Mouse (Mus musculus) heart, postnatal 0 days (tissue): ENCODE data around the gene Plk1. TPM values are rescaled to one million over a fixed set of nuclear protein-coding genes. Genes with fewer than 3 reads are reported as not detected.
A peak's percentile ranks its signal among the peaks of the same experiment; 100 is the strongest.

Experiments used
- ATAC-seq: fragments of 200-750 bp; cut with Nextera tagmentation; 2 replicates; pipeline ENCODE4 v1.8.0; 2017; ENCODE audit warnings: low read depth, moderate number of reproducible peaks, moderate library complexity; ENCODE audit not compliant: insufficient read depth
- DNase-seq: peaks from one replicate; pipeline ENCODE4 v3.0.0-alpha.2; 2016; ENCODE audit warnings: low spot score
- H3K27ac ChIP-seq: fragments of 300-500 bp; sonication (generic); 2 replicates; pipeline ENCODE4 v1.5.1; 2014; ENCODE audit warnings: low read depth, mild to moderate bottlenecking
- H3K27me3 ChIP-seq: fragments of 300-500 bp; sonication (generic); 2 replicates; pipeline ENCODE4 v1.6.1; 2014; ENCODE audit warnings: low read length, mixed read lengths; ENCODE audit not compliant: control insufficient read depth, insufficient read depth
- H3K36me3 ChIP-seq: fragments of 300-500 bp; sonication (generic); replicated peaks from 2 replicates; pipeline ENCODE4 v1.6.1; 2014; ENCODE audit warnings: low read length, mixed read lengths; ENCODE audit not compliant: control insufficient read depth, insufficient read depth
- H3K4me1 ChIP-seq: fragments of 300-500 bp; sonication (generic); 2 replicates; pipeline ENCODE4 v1.6.1; 2014; ENCODE audit warnings: antibody characterized with exemption; ENCODE audit not compliant: control insufficient read depth, insufficient read depth
- H3K4me2 ChIP-seq: fragments of 300-500 bp; sonication (generic); 2 replicates; pipeline ENCODE4 v1.6.1; 2014; ENCODE audit warnings: low read depth, mild to moderate bottlenecking, low read length, moderate library complexity
- H3K4me3 ChIP-seq: fragments of 300-500 bp; sonication (generic); 2 replicates; pipeline ENCODE4 v1.5.1; 2014; ENCODE audit warnings: low read depth, low read length
- H3K9ac ChIP-seq: fragments of 300-500 bp; sonication (generic); replicated peaks from 2 replicates; pipeline ENCODE4 v1.6.1; 2014; ENCODE audit warnings: low read depth, low read length, mixed read lengths
- H3K9me3 ChIP-seq: fragments of 300-500 bp; sonication (generic); replicated peaks from 2 replicates; pipeline ENCODE4 v1.6.1; 2016; ENCODE audit warnings: low read length; ENCODE audit not compliant: control insufficient read depth
- CTCF ChIP-seq: IDR thresholded peaks from 2 replicates; pipeline ENCODE4 v1.5.1; 2016; ENCODE audit warnings: antibody characterized with exemption, control low read depth, low read depth
- EP300 ChIP-seq: IDR thresholded peaks from 2 replicates; pipeline ENCODE4 v1.6.1; 2016; ENCODE audit warnings: antibody characterized with exemption, low read depth
- WGBS: fragments of 180-500 bp; shearing (Covaris S2); extraction: QIAGEN DNeasy Blood & Tissue Kit; methylation state at CpG from one replicate; pipeline ENCODE4 v1.1.7; 2014; 5-methylcytosine and 5-hydroxymethylcytosine counted together
- polyA plus RNA-seq: library from polyadenylated mRNA; unstranded; fragments of >200 nt; fragmentation: Nextera tagmentation; extraction: Ambion mirVana; gene quantifications from 2 replicates; pipeline ENCODE4 v1.2.1, GENCODE M21; 2015
- total RNA-seq: library from RNA; depleted of rRNA; stranded (reverse); fragments of >200 nt; gene quantifications from 2 replicates; pipeline ENCODE4 v1.2.3, GENCODE M21; 2014; ENCODE audit warnings: low replicate concordance

Plk1 gene
- total and polyA plus RNA-seq, 2 experiments from 2014 or later: 23.3 to 27.8 TPM

GRCm38 (mm10) chr7:122140991-122141390, 18.2 kb upstream of the Plk1 start:
- Histone ChIP-seq H3K9me3 (no peaks in the 10 kb centered on the region), H3K36me3 (peaks cover 95% of the 10 kb centered on the region), H3K4me1 (no peaks in the 10 kb centered on the region), H3K9ac (no peak overlapping the region), H3K4me2 (no peak overlapping the region), H3K4me3 (no peak overlapping the region), H3K27me3 (no peaks in the 10 kb centered on the region), H3K27ac (no peak overlapping the region)
- ATAC-seq (no peak), DNase-seq (no peak)
- TF ChIP-seq CTCF (no peak), EP300 (no peak)

DNA sequence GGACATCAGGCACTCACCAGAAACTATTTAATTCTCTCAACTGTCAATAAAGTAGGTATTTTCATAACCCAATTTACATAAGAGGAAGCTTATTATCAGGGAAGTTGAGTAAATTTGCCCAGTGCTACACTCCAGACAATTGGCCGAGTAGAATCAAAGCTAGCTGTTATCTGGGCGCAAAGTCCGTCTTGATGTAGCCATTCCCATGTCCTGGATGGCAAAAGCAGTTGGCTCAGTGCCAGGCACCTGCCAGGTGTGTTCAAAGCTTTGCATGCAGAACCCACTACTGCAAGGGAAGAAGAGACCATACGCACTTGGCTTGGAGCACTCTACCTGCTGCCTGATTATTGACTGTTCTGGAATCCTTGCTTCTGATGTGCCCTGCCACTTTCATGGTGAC, 6.8 kb upstream of the Plk1 start:
- Histone ChIP-seq H3K4me2 (no peak overlapping the region), H3K9ac (no peak overlapping the region), H3K9me3 (no peaks in the 10 kb centered on the region), H3K36me3 (peaks cover 24% of the 10 kb centered on the region), H3K4me3 (no peak overlapping the region), H3K27me3 (no peaks in the 10 kb centered on the region), H3K27ac (no peak overlapping the region), H3K4me1 (no peaks in the 10 kb centered on the region)
- no peak for ATAC-seq
- no peak for TF ChIP-seq EP300
- no peak for TF ChIP-seq CTCF
- 81% methylated on average over 4 of the region's 4 CpGs for WGBS
- DNase-seq: no peak

- H3K36me3 ChIP-seq: peaks cover 20% of the 10 kb centered on the region
- no peak for ATAC-seq
- H3K4me2 ChIP-seq: peak overlapping the region; percentile 96
- H3K4me1 ChIP-seq: peaks cover 31% of the 10 kb centered on the region
- WGBS: 5% methylated on average over 13 of the region's 13 CpGs
- H3K27ac ChIP-seq: peak overlapping the region; percentile 40
- peak overlapping the region; percentile 88 for H3K4me3 ChIP-seq
- no peaks in the 10 kb centered on the region for H3K27me3 ChIP-seq
- no peak for DNase-seq
- no peaks in the 10 kb centered on the region for H3K9me3 ChIP-seq
- TF ChIP-seq EP300 (no peak), CTCF (no peak)
- peak overlapping the region; percentile 77 for H3K9ac ChIP-seq
Measured at GRCm38 (mm10) chr7:122158488-122158887, 751 bp upstream of the Plk1 start.

DNA sequence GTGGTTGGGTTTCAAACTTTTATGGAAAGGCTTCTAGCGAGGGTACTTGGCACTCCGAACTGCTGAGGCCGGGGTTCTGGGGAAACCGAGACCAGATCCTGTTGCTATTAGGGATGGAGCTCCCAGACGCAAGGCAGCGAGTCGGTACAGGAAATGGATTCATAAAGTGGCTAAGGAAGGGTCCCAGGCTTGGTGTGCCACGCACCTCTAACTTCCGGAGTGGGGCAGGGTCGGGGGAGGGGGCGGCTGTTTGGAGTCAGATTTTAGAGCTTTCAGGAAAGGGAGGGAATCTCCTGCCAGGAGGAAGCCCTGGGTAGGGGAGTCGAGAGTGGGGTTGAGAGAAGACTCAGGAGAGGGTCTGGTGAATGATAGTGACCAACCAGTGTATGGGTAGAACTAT, 798 bp downstream of the Plk1 start:
- H3K36me3 ChIP-seq: peaks cover 33% of the 10 kb centered on the region
- WGBS: 2% methylated on average over 12 of the region's 12 CpGs

DNA sequence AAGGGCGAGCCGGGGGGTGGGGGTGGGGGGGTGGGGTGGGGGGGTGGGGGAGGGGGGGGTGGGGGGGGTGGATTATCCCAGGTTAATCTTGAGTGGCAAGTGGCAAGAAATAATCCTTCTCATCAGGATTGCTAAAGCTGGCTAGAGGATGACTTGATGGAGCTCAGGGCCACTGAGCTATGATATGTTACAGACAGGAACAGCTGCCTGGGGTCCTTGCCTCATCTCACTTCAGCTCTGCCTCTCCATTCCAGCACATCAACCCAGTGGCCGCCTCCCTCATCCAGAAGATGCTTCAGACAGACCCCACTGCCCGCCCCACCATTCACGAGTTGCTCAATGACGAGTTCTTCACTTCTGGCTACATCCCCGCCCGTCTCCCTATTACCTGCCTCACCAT, 4.5 kb downstream of the Plk1 start:
- H3K36me3 ChIP-seq: peaks cover 70% of the 10 kb centered on the region
- 97% methylated on average over 6 of the region's 8 CpGs for WGBS

More for the DNA sequence above, 798 bp downstream of the Plk1 start:
- Histone ChIP-seq H3K9me3 (no peaks in the 10 kb centered on the region), H3K4me3 (peak overlapping the region; percentile 88), H3K9ac (peak overlapping the region; percentile 77), H3K4me2 (peak overlapping the region; percentile 96), H3K27ac (0 out of 2 replicates have a peak overlapping the region, but pooled peaks have one; percentile 13), H3K27me3 (no peaks in the 10 kb centered on the region), H3K4me1 (peaks cover 31% of the 10 kb centered on the region)
- TF ChIP-seq EP300 (no peak), CTCF (no peak)
- DNase-seq (no peak), ATAC-seq (no peak)

DNA sequence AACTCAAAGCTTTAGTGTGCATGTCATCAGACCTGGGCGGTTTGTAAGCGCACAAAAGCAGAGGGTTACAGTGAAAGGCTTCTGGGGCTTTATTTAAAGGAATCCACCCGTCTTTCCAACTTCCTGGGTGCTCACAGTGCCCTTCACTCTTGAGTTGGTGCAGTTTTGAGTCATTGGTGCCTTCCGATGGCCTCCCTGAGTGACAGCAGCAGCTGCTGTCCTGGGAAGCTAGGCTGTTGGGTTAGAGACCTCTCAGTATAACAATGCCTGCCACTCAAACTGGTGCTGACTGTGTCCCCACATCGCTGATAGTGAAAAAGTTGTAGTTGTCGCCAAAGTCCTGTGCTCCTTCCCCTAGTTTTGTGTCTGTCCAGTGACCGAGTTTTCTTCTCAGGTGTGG, 8.0 kb downstream of the Plk1 start:
- Histone ChIP-seq H3K9ac (no peak overlapping the region), H3K27ac (no peak overlapping the region)

More for the DNA sequence above, 4.5 kb downstream of the Plk1 start:
- no peak for ATAC-seq
- H3K27me3 ChIP-seq: no peaks in the 10 kb centered on the region
- DNase-seq: no peak
- no peak overlapping the region for H3K9ac ChIP-seq
- H3K4me3 ChIP-seq: no peak overlapping the region
- H3K27ac ChIP-seq: no peak overlapping the region
- H3K4me1 ChIP-seq: peaks cover 21% of the 10 kb centered on the region
- TF ChIP-seq EP300: no peak
- no peak for TF ChIP-seq CTCF
- H3K4me2 ChIP-seq: no peak overlapping the region
- H3K9me3 ChIP-seq: no peaks in the 10 kb centered on the region

More for the DNA sequence above, 8.0 kb downstream of the Plk1 start:
- Histone ChIP-seq H3K27me3 (no peaks in the 10 kb centered on the region), H3K4me3 (no peak overlapping the region), H3K4me2 (no peak overlapping the region), H3K36me3 (peaks cover 81% of the 10 kb centered on the region), H3K4me1 (no peaks in the 10 kb centered on the region), H3K9me3 (no peaks in the 10 kb centered on the region)
- WGBS: 88% methylated on average over 7 of the region's 7 CpGs
- DNase-seq (no peak), ATAC-seq (no peak)
- TF ChIP-seq CTCF (no peak), EP300 (no peak)
